Mouse (Mus musculus) midbrain, postnatal 0 days (tissue): ENCODE results near the gene Smo. TPM values are rescaled to one million over a fixed set of nuclear protein-coding genes. Genes with fewer than 3 reads are reported as not detected.
A peak's percentile ranks its signal among the peaks of the same experiment; 100 is the strongest.

Experiments used
- ATAC-seq: fragments of 200-750 bp; cut with Nextera tagmentation; 2 replicates; pipeline ENCODE4 v1.8.0; 2017; ENCODE audit warnings: moderate number of reproducible peaks, mild to moderate bottlenecking, moderate TSS enrichment, moderate library complexity; ENCODE audit not compliant: low FRiP score
- DNase-seq: peaks from one replicate; pipeline ENCODE4 v3.0.0-alpha.2; 2015; ENCODE audit warnings: low spot score
- H3K27ac ChIP-seq: fragments of 300-500 bp; sonication (generic); 2 replicates; pipeline ENCODE4 v1.5.1; 2014; ENCODE audit warnings: low read depth, mild to moderate bottlenecking, low read length, mixed read lengths
- H3K27me3 ChIP-seq: fragments of 300-500 bp; sonication (generic); 2 replicates; pipeline ENCODE4 v1.6.1; 2014; ENCODE audit warnings: low read length, control low read depth, mixed read lengths; ENCODE audit not compliant: insufficient read depth
- H3K36me3 ChIP-seq: fragments of 300-500 bp; sonication (generic); 2 replicates; pipeline ENCODE4 v1.6.1; 2014; ENCODE audit warnings: low read length, control low read depth, mixed read lengths; ENCODE audit not compliant: insufficient read depth
- H3K4me1 ChIP-seq: fragments of 300-500 bp; sonication (generic); 2 replicates; pipeline ENCODE4 v1.6.1; 2014; ENCODE audit warnings: mild to moderate bottlenecking, control low read depth, antibody characterized with exemption, low read length, mixed read lengths; ENCODE audit not compliant: insufficient read depth
- H3K4me2 ChIP-seq: fragments of 300-500 bp; sonication (generic); 2 replicates; pipeline ENCODE4 v1.6.1; 2014; ENCODE audit warnings: low read depth, mild to moderate bottlenecking, low read length, mixed read lengths; ENCODE audit not compliant: poor library complexity, severe bottlenecking
- H3K4me3 ChIP-seq: fragments of 300-500 bp; sonication (generic); 2 replicates; pipeline ENCODE4 v1.5.1; 2014; ENCODE audit warnings: low read depth, mild to moderate bottlenecking, low read length, moderate library complexity
- H3K9ac ChIP-seq: fragments of 300-500 bp; sonication (generic); replicated peaks from 2 replicates; pipeline ENCODE4 v1.6.1; 2014; ENCODE audit warnings: mild to moderate bottlenecking, low read length, moderate library complexity, mixed read lengths; ENCODE audit not compliant: poor library complexity, severe bottlenecking
- H3K9me3 ChIP-seq: fragments of 300-500 bp; sonication (generic); 2 replicates; pipeline ENCODE4 v1.6.1; 2016; ENCODE audit warnings: low read length, control low read depth
- CTCF ChIP-seq: IDR thresholded peaks from 2 replicates; pipeline ENCODE4 v1.5.1; 2016; ENCODE audit warnings: antibody characterized with exemption, mild to moderate bottlenecking
- WGBS: fragments of 180-500 bp; shearing (Covaris S2); extraction: QIAGEN DNeasy Blood & Tissue Kit; methylation state at CpG from one replicate; pipeline ENCODE4 v1.1.7; 2014; 5-methylcytosine and 5-hydroxymethylcytosine counted together
- polyA plus RNA-seq: library from polyadenylated mRNA; unstranded; fragments of >200 nt; fragmentation: Nextera tagmentation; extraction: Ambion mirVana; gene quantifications from 2 replicates; pipeline ENCODE4 v1.2.1, GENCODE M21; 2015
- total RNA-seq: library from RNA; depleted of rRNA; stranded (reverse); fragments of >200 nt; gene quantifications from 2 replicates; pipeline ENCODE4 v1.2.3, GENCODE M21; 2014

Smo gene
- total and polyA plus RNA-seq, 2 experiments from 2014 or later, result 7.8 to 42.3 TPM

DNA sequence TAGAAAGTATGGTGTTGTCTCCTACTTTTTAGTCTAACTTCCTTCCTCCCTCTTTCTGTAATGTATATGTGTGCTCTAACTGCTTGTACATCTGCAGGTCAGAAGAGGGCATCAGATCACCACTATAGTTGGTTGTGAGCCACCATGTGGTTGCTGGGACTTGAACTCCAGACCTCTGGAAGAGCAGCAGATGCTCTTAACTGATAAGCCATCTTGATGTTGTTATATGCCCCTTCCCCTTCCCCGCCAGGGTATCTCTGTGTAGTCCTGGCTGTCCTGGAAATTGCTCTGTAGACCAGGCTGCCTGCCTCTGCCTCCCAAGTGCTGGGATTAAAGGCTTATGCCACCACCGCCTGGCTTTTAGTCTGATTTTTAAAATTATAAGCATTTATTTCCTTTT lies 31.6 kb downstream of the Smo start:
- TF ChIP-seq CTCF, result 0 out of 2 replicates have a peak, but pooled peaks have one; percentile 17
- Histone ChIP-seq H3K9me3 (no peaks in the 10 kb centered on the region), H3K27ac (no peak overlapping the region), H3K4me2 (no peak overlapping the region), H3K9ac (no peak overlapping the region), H3K4me1 (0 out of 2 replicates have a peak, but pooled peaks cover 3% of the 10 kb centered on the region), H3K36me3 (no peaks in the 10 kb centered on the region), H3K4me3 (no peak overlapping the region), H3K27me3 (no peaks in the 10 kb centered on the region)
- 86% methylated on average over 2 of the region's 2 CpGs for WGBS
- ATAC-seq (no peak), DNase-seq (no peak)

DNA sequence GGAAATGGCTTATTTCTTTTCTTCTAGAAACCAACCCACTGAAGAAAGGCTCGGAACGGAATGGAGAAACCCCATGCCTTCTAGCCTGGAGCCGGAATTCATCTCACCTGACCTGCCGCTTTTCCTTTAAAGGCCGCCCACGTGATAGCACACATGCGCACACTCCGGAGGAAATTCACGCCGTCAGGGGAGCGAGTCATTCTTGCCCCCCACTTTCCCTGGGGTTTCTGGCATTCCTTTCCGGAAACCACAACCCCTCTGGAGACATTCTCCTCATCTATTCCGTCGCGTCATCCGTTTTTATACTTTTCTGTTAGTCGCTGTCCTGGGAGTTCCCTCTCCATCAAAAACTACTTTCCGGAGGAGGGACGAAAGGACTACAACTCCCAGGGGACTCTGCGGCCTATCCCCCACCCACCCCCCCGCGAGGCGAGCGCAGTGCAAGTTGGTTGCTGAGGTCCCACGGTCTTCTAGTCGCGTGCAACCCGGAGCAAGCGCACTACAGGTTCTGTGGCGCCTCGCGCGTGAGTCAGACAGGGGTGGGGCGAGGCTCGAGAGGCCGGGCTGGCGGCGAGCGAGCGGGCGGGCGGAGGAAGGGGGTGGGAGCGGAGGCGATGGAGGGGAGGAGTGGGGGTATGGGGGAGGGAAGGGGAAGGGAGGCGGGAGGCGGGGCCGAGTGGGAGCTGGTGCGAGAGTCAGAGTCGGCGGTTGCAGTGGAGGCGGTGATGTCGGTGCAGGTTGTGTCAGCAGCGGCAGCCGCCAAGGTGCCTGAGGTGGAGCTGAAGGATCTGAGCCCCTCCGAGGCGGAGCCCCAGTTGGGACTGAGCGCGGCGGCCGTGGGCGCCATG lies 32.7 kb downstream of the Smo start, which contains the start of gene Ahcyl2:
Gene Ahcyl2 (plus strand): TSS at position 199 of the 848 bp plus-strand sequence.
- no peaks in the 10 kb centered on the region for H3K27me3 ChIP-seq
- H3K36me3 ChIP-seq, result no peaks in the 10 kb centered on the region
- no peaks in the 10 kb centered on the region for H3K9me3 ChIP-seq
- 0 out of 2 replicates have a peak, but pooled peaks cover 3% of the 10 kb centered on the region for H3K4me1 ChIP-seq
- peak within 1 kb of the TSS; percentile 95 for H3K9ac ChIP-seq
- ATAC-seq (peak; percentile 99), DNase-seq (peak; percentile 98)
- WGBS, result under 1% methylated on average over 49 of the region's 61 CpGs
- peak within 1 kb of the TSS; percentile 94 for H3K4me3 ChIP-seq
- TF ChIP-seq CTCF, result no peak
- peak within 1 kb of the TSS; percentile 64 for H3K4me2 ChIP-seq
- peak within 1 kb of the TSS; percentile 93 for H3K27ac ChIP-seq

GRCm38 (mm10) chr6:29768791-29769441 lies 33.6 kb downstream of the Smo start:
- Histone ChIP-seq H3K27ac (peak overlapping the region; percentile 93), H3K27me3 (no peaks in the 10 kb centered on the region), H3K9me3 (no peaks in the 10 kb centered on the region), H3K36me3 (no peaks in the 10 kb centered on the region), H3K9ac (peak overlapping the region; percentile 95), H3K4me1 (0 out of 2 replicates have a peak, but pooled peaks cover 3% of the 10 kb centered on the region), H3K4me3 (peak overlapping the region; percentile 94), H3K4me2 (peak overlapping the region; percentile 64)
- under 1% methylated on average over 41 of the region's 50 CpGs for WGBS
- DNase-seq (peak; percentile 55), ATAC-seq (no peak; the same call in 1 of the 2 replicates)
- no peak for TF ChIP-seq CTCF

DNA sequence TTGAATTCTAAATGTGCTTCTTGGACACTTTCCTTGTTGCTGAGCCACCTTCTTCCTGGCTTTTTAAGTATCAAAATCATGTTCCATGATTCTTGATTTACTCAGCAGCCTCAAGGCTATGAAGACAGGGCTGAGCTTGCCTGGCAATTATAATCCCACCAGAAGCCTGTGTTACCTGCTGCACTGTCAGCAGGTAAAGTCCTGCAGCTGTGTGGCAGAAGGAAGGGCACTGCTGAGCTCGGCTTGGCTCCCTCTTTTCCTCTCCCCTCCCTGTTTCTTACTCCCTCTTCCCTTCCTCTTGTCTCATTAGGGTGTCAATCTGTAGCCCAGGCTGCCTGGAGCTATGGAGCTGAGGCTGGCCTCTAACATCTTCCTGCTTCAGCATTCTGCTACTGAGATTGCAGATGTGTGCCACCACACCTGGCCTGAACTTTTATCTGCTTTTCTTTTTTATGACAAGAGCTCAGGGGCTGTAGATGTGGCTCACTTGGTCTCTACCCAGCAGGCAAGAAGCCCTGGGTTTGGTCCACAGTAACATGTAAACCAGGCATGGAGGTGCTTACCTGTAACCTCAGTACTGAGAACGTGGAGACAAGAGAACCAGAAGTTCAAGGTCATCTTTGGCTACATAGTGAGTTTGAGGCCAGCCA lies 35.5 kb downstream of the Smo start:
- H3K9ac ChIP-seq, result no peak overlapping the region
- no peaks in the 10 kb centered on the region for H3K36me3 ChIP-seq
- H3K4me1 ChIP-seq, result 0 out of 2 replicates have a peak, but pooled peaks cover 4% of the 10 kb centered on the region
- no peak for ATAC-seq
- no peaks in the 10 kb centered on the region for H3K27me3 ChIP-seq
- no peak overlapping the region for H3K4me3 ChIP-seq
- no peaks in the 10 kb centered on the region for H3K9me3 ChIP-seq
- no peak overlapping the region for H3K4me2 ChIP-seq
- DNase-seq, result no peak
- TF ChIP-seq CTCF, result no peak
- 65% methylated on average over 2 of the region's 2 CpGs for WGBS
- no peak overlapping the region for H3K27ac ChIP-seq

DNA sequence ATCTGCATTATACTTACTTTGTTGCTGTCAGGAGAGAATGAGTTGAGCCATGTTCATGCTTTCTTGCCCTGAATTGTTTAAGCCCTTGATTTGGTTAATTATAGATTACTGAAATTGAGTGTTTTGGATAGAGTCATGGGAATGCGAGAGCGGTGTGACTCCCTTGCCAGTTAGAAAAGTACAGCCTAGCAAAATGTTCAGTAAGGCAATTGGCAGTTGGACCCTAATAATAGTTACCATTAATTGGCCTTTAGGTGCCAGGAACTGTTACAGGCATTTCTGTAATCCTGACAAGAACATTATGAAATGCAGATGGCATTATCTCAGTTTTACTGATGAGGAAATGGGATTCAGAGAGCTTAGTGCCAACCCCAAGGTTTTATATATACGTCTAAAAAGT lies 36.9 kb downstream of the Smo start:
- TF ChIP-seq CTCF, result no peak
- Histone ChIP-seq H3K4me2 (no peak overlapping the region), H3K9me3 (no peaks in the 10 kb centered on the region), H3K36me3 (no peaks in the 10 kb centered on the region), H3K4me3 (no peak overlapping the region), H3K27ac (no peak overlapping the region), H3K27me3 (no peaks in the 10 kb centered on the region), H3K4me1 (0 out of 2 replicates have a peak, but pooled peaks cover 6% of the 10 kb centered on the region), H3K9ac (no peak overlapping the region)
- DNase-seq (no peak), ATAC-seq (no peak)
- 82% methylated on average over 3 of the region's 3 CpGs for WGBS
